Mouse (Mus musculus) midbrain, embryonic 14.5 days (tissue): ENCODE measurements around the gene Mrpl2. TPM values are rescaled to one million over a fixed set of nuclear protein-coding genes. Genes with fewer than 3 reads are reported as not detected.

Experiments
- ATAC-seq: fragments of 200-750 bp; cut with Nextera tagmentation; 2 replicates; pipeline ENCODE4 v1.8.0; 2017; ENCODE audit warnings: moderate number of reproducible peaks, moderate library complexity; ENCODE audit not compliant: low FRiP score, low TSS enrichment
- DNase-seq: peaks from one replicate; pipeline ENCODE4 v3.0.0-alpha.2; 2015
- H3K27ac ChIP-seq: fragments of 300-500 bp; sonication (generic); replicated peaks from 2 replicates; pipeline ENCODE4 v1.5.1; 2014; ENCODE audit warnings: mild to moderate bottlenecking, low read depth, low read length, moderate library complexity
- H3K27me3 ChIP-seq: fragments of 300-500 bp; sonication (generic); 2 replicates; pipeline ENCODE4 v1.6.1; 2014; ENCODE audit warnings: low read length, control low read depth, mixed read lengths; ENCODE audit not compliant: control insufficient read depth, insufficient read depth
- H3K36me3 ChIP-seq: fragments of 300-500 bp; sonication (generic); 2 replicates; pipeline ENCODE4 v1.6.1; 2014; ENCODE audit warnings: low read length, control low read depth; ENCODE audit not compliant: control insufficient read depth, insufficient read depth
- H3K4me1 ChIP-seq: fragments of 300-500 bp; sonication (generic); 2 replicates; pipeline ENCODE4 v1.6.1; 2014; ENCODE audit warnings: mild to moderate bottlenecking, antibody characterized with exemption, low read length, control low read depth; ENCODE audit not compliant: control insufficient read depth, insufficient read depth
- H3K4me2 ChIP-seq: fragments of 300-500 bp; sonication (generic); 2 replicates; pipeline ENCODE4 v1.6.1; 2014; ENCODE audit warnings: mild to moderate bottlenecking, low read length, moderate library complexity
- H3K4me3 ChIP-seq: fragments of 300-500 bp; sonication (generic); replicated peaks from 2 replicates; pipeline ENCODE4 v1.5.1; 2014; ENCODE audit warnings: low read depth, low read length
- H3K9ac ChIP-seq: fragments of 300-500 bp; sonication (generic); replicated peaks from 2 replicates; pipeline ENCODE4 v1.6.1; 2014; ENCODE audit warnings: mild to moderate bottlenecking, low read length, moderate library complexity
- H3K9me3 ChIP-seq: fragments of 300-500 bp; sonication (generic); 2 replicates; pipeline ENCODE4 v1.6.1; 2016; ENCODE audit warnings: low read length, control low read depth, mixed read lengths; ENCODE audit not compliant: control insufficient read depth
- WGBS: fragments of 180-500 bp; shearing (Covaris S2); extraction: QIAGEN DNeasy Blood & Tissue Kit; methylation state at CpG from one replicate; pipeline ENCODE4 v1.1.7; 2014; 5-methylcytosine and 5-hydroxymethylcytosine counted together
- polyA plus RNA-seq: library from polyadenylated mRNA; unstranded; fragments of >200 nt; fragmentation: Nextera tagmentation; extraction: Ambion mirVana; gene quantifications from 2 replicates; pipeline ENCODE4 v1.2.1, GENCODE M21; 2014

The Mrpl2 gene
- polyA plus RNA-seq, 1 experiment from 2014 or later: 73.2 TPM

DNA sequence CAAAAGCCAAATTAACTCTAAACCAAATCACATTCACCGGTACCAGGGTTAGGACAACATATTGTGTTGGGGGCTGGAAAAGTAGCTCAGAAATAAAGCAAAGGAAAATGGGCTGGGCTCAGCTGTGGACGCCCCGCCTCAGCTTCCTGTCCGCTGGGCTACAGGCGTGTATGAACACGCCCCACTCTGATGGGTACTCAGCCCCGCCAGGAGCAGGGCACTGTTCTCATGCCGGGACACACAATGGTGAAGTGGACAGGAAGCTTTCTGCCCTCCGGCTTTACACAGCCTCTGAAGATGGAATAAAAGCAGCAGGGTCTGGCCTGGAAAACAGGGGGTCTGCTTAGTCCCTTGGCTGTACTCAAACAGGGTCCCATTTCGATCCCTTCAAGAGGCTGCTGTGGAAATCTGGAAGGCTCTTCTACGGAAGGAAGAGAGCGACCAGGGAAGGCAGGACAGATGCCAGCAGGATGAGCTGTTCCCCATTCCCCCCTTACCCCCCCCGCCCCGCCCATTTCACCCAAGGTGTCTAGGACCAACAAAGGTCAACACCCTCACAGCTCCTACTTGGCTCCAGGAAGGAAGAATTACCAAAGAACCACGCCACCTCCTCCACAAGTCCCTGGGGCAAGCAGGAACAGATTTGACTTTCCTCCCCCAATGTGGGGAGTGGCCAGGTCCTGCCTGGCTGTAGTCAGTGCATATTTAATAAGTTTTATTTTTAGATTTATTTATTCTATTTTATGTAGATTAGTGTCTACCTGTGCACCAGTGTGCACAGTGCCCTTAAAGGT lies 36.1 kb upstream of the Mrpl2 start:
- H3K9me3 ChIP-seq: no peaks in the 10 kb centered on the region
- ATAC-seq: no peak
- no peak overlapping the region for H3K4me2 ChIP-seq
- 0 out of 2 replicates have a peak overlapping the region, but pooled peaks have one; percentile 8 for H3K27ac ChIP-seq
- 73% methylated on average over 15 of the region's 15 CpGs for WGBS
- H3K4me1 ChIP-seq: peaks cover 19% of the 10 kb centered on the region
- no peaks in the 10 kb centered on the region for H3K36me3 ChIP-seq
- DNase-seq: no peak
- no peak overlapping the region for H3K9ac ChIP-seq
- H3K27me3 ChIP-seq: no peaks in the 10 kb centered on the region
- no peak overlapping the region for H3K4me3 ChIP-seq

DNA sequence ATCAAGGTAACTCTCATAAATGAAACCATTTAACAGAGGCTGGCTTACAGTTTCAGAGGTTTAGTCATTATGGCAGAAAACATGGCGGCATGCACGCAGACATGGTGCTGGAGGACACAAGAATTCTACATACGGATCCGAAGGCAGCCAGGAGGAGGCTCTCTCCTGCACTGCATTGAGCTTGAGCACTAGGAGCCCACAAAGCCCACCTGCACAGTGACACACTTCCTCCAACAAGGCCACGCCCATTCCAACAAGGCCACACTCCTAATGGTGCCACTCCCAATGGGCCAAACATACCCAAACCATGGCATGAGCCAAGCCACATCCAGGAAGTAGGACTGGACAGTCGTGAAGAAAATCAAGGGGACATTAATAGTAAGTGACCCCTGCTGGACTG lies 34.7 kb upstream of the Mrpl2 start:
- 97% methylated on average over 6 of the region's 6 CpGs for WGBS
- H3K4me1 ChIP-seq: peaks cover 11% of the 10 kb centered on the region; the same call in 1 of the 2 replicates
- no peak overlapping the region for H3K4me3 ChIP-seq
- no peak overlapping the region for H3K9ac ChIP-seq
- no peaks in the 10 kb centered on the region for H3K9me3 ChIP-seq
- no peak overlapping the region for H3K4me2 ChIP-seq
- no peak overlapping the region for H3K27ac ChIP-seq
- ATAC-seq: no peak
- H3K36me3 ChIP-seq: no peaks in the 10 kb centered on the region
- H3K27me3 ChIP-seq: no peaks in the 10 kb centered on the region
- DNase-seq: no peak

DNA sequence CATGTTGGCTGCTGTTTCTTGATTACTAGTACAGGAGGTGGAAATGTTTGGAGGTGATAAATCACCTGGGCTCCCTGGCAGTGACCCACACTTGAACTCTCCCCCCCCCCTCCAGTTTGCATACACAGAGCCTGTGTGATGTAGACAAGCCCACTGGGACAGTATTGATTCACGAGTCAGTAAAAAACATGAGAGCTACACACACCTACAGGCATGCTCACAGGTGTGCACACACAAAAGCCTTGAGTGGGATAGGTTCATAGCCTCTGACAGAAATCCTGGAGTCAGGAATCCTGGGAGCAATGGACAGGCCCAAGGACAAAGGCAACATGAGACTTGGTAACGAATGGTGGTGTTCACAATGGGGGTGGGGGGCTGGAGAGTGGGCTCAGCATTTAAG lies 33.8 kb upstream of the Mrpl2 start:
- Histone ChIP-seq H3K4me2 (no peak overlapping the region), H3K9ac (no peak overlapping the region), H3K4me3 (no peak overlapping the region), H3K9me3 (no peaks in the 10 kb centered on the region), H3K27ac (no peak overlapping the region), H3K27me3 (no peaks in the 10 kb centered on the region), H3K36me3 (no peaks in the 10 kb centered on the region), H3K4me1 (peaks cover 13% of the 10 kb centered on the region; the same call in 1 of the 2 replicates)
- DNase-seq (no peak), ATAC-seq (no peak)
- WGBS: 81% methylated on average over 2 of the region's 2 CpGs

DNA sequence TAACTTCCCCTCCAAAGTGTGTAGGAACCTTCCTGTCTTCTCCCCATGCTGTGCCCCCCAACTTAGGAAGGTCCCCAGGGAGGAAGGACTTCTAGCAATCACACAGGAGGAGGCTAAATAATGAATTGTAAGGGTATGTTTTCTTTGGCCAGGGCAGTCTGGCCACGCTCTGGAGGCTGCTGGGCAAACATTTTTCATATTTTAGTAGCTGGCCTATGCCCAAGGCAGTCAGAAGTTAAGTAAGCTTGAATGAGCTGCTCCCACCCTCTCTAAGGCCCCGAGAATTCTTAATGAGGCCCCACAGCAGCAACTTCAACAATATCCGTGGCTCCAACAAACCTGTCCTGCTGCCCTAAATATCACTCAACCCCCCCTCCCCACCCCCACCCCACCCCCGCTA lies 33.2 kb upstream of the Mrpl2 start:
- H3K9ac ChIP-seq: no peak overlapping the region
- H3K4me3 ChIP-seq: no peak overlapping the region
- H3K4me1 ChIP-seq: peaks cover 18% of the 10 kb centered on the region; the same call in 1 of the 2 replicates
- no peaks in the 10 kb centered on the region for H3K9me3 ChIP-seq
- DNase-seq (no peak), ATAC-seq (no peak)
- H3K27ac ChIP-seq: no peak overlapping the region
- H3K4me2 ChIP-seq: no peak overlapping the region
- no peaks in the 10 kb centered on the region for H3K27me3 ChIP-seq
- no peaks in the 10 kb centered on the region for H3K36me3 ChIP-seq
- WGBS: 53% methylated on average over 4 of the region's 4 CpGs

DNA sequence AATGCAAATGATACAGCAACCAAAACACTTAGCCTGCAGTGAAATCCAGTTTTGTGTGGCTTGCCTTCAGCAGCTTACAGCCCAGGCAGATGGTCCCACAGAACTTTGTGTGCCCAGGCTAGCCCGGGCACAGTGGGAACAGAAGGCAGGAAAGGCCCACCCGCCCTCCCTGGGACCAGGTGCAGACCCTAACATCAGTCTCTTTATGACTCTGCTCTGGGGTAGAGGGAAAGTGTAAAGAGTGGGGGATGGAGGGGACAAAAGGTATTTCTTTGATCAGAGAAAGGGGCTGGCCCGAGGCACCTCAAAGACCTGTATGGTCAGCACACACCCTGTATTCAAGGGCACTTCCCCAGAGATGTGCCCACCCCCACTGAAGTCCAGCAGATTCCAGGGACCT lies 32.8 kb upstream of the Mrpl2 start:
- Histone ChIP-seq H3K4me3 (no peak overlapping the region), H3K27ac (no peak overlapping the region), H3K36me3 (no peaks in the 10 kb centered on the region), H3K4me2 (no peak overlapping the region), H3K9ac (no peak overlapping the region), H3K4me1 (peaks cover 22% of the 10 kb centered on the region), H3K27me3 (no peaks in the 10 kb centered on the region), H3K9me3 (no peaks in the 10 kb centered on the region)
- DNase-seq (no peak), ATAC-seq (no peak)
- WGBS: 62% methylated on average over 3 of the region's 3 CpGs

DNA sequence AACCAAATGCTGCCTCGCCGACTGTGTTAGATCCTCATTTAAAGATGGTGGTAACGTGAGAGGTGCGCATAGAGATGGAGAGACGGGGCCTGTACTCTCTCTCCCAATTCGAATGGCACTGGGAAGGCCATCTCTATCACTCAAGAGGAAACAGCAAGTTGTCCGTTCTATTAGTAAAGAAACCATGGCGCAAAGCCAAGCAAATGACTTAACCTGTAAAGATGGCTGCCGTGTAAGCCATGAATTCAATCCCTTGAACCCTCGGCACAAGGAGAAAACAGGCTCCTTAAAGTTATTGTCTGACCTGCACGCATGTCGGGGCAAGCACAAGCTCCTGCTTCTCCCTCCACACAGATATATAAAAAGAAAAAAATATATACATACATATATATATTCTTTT lies 28.2 kb upstream of the Mrpl2 start:
- no peaks in the 10 kb centered on the region for H3K9me3 ChIP-seq
- no peak for DNase-seq
- H3K27me3 ChIP-seq: no peaks in the 10 kb centered on the region
- no peaks in the 10 kb centered on the region for H3K36me3 ChIP-seq
- 0 out of 2 replicates have a peak overlapping the region, but pooled peaks have one; percentile 34 for H3K4me2 ChIP-seq
- H3K4me3 ChIP-seq: no peak overlapping the region
- peaks cover 33% of the 10 kb centered on the region for H3K4me1 ChIP-seq
- no peak overlapping the region for H3K9ac ChIP-seq
- 75% methylated on average over 12 of the region's 12 CpGs for WGBS
- ATAC-seq: no peak
- H3K27ac ChIP-seq: peak overlapping the region; percentile 73; the same call in 1 of the 2 replicates

DNA sequence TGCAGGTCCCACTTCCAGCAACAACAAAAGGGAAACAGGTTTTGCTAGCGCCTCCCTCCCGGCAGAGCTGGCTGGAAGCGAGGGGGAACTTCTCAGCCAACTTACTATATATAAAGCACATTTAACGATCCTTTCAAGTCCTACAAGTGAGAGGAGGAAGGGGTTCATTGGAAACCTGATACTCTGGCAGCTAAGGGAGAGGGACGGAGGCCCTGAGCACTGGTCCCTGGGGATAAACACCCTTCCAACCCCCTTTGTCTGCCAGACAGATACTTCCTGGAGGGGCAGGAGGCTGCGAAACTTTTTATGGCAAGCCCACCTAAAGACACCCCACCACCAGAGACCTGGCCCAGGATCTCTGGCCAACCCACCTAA lies 27.6 kb upstream of the Mrpl2 start:
- H3K27ac ChIP-seq: peak overlapping the region; percentile 73
- 14% methylated on average over 6 of the region's 6 CpGs for WGBS
- no peak overlapping the region for H3K9ac ChIP-seq
- ATAC-seq (no peak), DNase-seq (peak; percentile 30)
- no peaks in the 10 kb centered on the region for H3K36me3 ChIP-seq
- H3K4me2 ChIP-seq: peak overlapping the region; percentile 34
- no peak overlapping the region for H3K4me3 ChIP-seq
- H3K9me3 ChIP-seq: no peaks in the 10 kb centered on the region
- H3K4me1 ChIP-seq: peaks cover 33% of the 10 kb centered on the region
- H3K27me3 ChIP-seq: no peaks in the 10 kb centered on the region

DNA sequence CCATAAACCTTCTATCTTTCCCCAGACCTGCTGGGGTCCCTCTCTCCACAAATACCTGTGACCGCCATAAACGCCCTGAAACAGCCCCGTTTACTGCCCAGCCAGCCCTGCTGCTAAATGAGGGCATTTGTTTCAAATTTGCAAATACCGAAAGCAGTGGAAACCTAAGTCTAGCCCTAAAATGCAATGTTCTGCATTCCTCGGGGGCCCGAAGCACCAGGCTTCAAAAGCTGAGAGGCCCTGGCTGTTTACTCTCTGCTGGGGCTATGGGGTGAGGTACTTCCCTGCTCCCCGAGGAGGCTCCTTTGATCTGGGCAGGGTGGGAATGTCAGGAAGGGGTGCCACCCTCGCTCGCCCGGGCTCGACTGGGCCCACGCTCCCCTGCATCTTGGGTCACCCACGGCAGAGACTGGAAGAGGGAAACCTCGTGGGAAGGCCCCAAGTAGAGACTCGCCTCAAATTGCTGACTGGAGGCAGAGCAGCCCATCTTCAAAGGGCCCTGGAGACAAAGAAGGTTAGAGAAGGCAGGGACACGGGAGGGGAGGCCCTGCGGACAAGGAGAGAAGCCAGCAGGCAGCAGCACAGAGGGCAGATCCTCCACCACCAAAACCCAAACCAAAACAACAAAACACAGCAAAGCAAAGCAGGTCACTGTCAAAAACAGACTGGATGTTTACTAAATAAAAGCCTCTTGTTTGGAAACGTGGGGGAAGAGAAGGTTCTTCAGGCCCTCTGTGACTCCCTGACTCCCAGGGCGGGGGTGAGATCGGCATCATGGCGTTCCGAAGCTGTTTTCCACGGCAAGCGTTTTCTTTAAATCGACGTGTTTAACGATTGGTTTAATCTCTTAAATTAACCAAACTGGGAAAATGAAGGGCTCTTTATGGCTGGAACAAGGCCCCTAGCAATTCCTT lies 27.0 kb upstream of the Mrpl2 start:
- Histone ChIP-seq H3K27me3 (no peaks in the 10 kb centered on the region), H3K36me3 (no peaks in the 10 kb centered on the region), H3K4me2 (peak overlapping the region; percentile 34), H3K4me1 (peaks cover 34% of the 10 kb centered on the region), H3K27ac (peak overlapping the region; percentile 73), H3K4me3 (no peak overlapping the region), H3K9ac (peak overlapping the region; percentile 36), H3K9me3 (no peaks in the 10 kb centered on the region)
- 6% methylated on average over 27 of the region's 27 CpGs for WGBS
- ATAC-seq: 0 out of 2 replicates have a peak, but pooled peaks have one; percentile 46
- peak; percentile 65 for DNase-seq
